Mouse (Mus musculus) neural tube, embryonic 14.5 days (tissue): ENCODE measurements around the gene Mrpl9. TPM values are rescaled to one million over a fixed set of nuclear protein-coding genes. Genes with fewer than 3 reads are reported as not detected.
A peak's percentile ranks its signal among the peaks of the same experiment; 100 is the strongest.

ENCODE experiments used
- ATAC-seq: fragments of 200-750 bp; cut with Nextera tagmentation; 2 replicates; pipeline ENCODE4 v1.8.0; 2017; ENCODE audit warnings: low read depth, mild to moderate bottlenecking, moderate TSS enrichment, moderate library complexity
- H3K27ac ChIP-seq: fragments of 300-500 bp; sonication (generic); 2 replicates; pipeline ENCODE4 v1.5.1; 2014; ENCODE audit warnings: low read depth, mild to moderate bottlenecking, control low read depth, low read length, moderate library complexity, mixed read lengths
- H3K27me3 ChIP-seq: fragments of 300-500 bp; sonication (generic); 2 replicates; pipeline ENCODE4 v1.6.1; 2014; ENCODE audit warnings: low read length; ENCODE audit not compliant: control insufficient read depth, insufficient read depth
- H3K36me3 ChIP-seq: fragments of 300-500 bp; sonication (generic); 2 replicates; pipeline ENCODE4 v1.6.1; 2014; ENCODE audit warnings: low read length, mixed read lengths; ENCODE audit not compliant: control insufficient read depth, insufficient read depth
- H3K4me1 ChIP-seq: fragments of 300-500 bp; sonication (generic); 2 replicates; pipeline ENCODE4 v1.6.1; 2014; ENCODE audit warnings: low read length; ENCODE audit not compliant: control insufficient read depth, insufficient read depth
- H3K4me2 ChIP-seq: fragments of 300-500 bp; sonication (generic); 2 replicates; pipeline ENCODE4 v1.6.1; 2014; ENCODE audit warnings: mild to moderate bottlenecking, low read depth, low read length, control low read depth
- H3K4me3 ChIP-seq: fragments of 300-500 bp; sonication (generic); 2 replicates; pipeline ENCODE4 v1.5.1; 2014; ENCODE audit warnings: low read depth, low read length, control low read depth, mixed read lengths
- H3K9ac ChIP-seq: fragments of 300-500 bp; sonication (generic); replicated peaks from 2 replicates; pipeline ENCODE4 v1.6.1; 2014; ENCODE audit warnings: low read depth, mild to moderate bottlenecking, control low read depth, low read length, mixed read lengths
- H3K9me3 ChIP-seq: fragments of 300-500 bp; sonication (generic); 2 replicates; pipeline ENCODE4 v1.6.1; 2016; ENCODE audit warnings: low read length; ENCODE audit not compliant: control insufficient read depth
- WGBS: fragments of 180-500 bp; shearing (Covaris S2); extraction: QIAGEN DNeasy Blood & Tissue Kit; methylation state at CpG from one replicate; pipeline ENCODE4 v1.1.7; 2014; 5-methylcytosine and 5-hydroxymethylcytosine counted together
- polyA plus RNA-seq: library from polyadenylated mRNA; unstranded; fragments of >200 nt; fragmentation: Nextera tagmentation; extraction: Ambion mirVana; gene quantifications from 2 replicates; pipeline ENCODE4 v1.2.1, GENCODE M21; 2014

Mrpl9 gene
- polyA plus RNA-seq, 1 experiment from 2014 or later = 59.5 TPM

GRCm38 (mm10) chr3:94405561-94405960, 37.6 kb upstream of the Mrpl9 start:
- Histone ChIP-seq H3K27me3 (no peaks in the 10 kb centered on the region), H3K4me3 (no peak overlapping the region), H3K9me3 (no peaks in the 10 kb centered on the region), H3K9ac (no peak overlapping the region), H3K36me3 (no peaks in the 10 kb centered on the region), H3K4me1 (no peaks in the 10 kb centered on the region), H3K4me2 (no peak overlapping the region), H3K27ac (no peak overlapping the region)
- no peak for ATAC-seq
- WGBS = 75% methylated on average over 4 of the region's 4 CpGs

- H3K4me1 ChIP-seq = peaks cover 3% of the 10 kb centered on the region; the same call in 1 of the 2 replicates
- H3K27ac ChIP-seq = peak overlapping the region; percentile 75
- no peaks in the 10 kb centered on the region for H3K27me3 ChIP-seq
- H3K4me2 ChIP-seq = peak overlapping the region; percentile 93
- peak overlapping the region; percentile 66 for H3K9ac ChIP-seq
- no peaks in the 10 kb centered on the region for H3K9me3 ChIP-seq
- WGBS = 6% methylated on average over 25 of the region's 25 CpGs
- peak; percentile 68 for ATAC-seq
- peak overlapping the region; percentile 65 for H3K4me3 ChIP-seq
- H3K36me3 ChIP-seq = no peaks in the 10 kb centered on the region
These were observed 30.6 kb upstream of the Mrpl9 start for GRCm38 (mm10) chr3:94412530-94412929.

GRCm38 (mm10) chr3:94413031-94413679, 30.0 kb upstream of the Mrpl9 start, which contains the start of gene Tdrkh:
Gene Tdrkh (plus strand): TSS chr3:94413273.
- H3K9ac ChIP-seq = peak within 1 kb of the TSS; percentile 66
- no peaks in the 10 kb centered on the region for H3K36me3 ChIP-seq
- 5% methylated on average over 52 of the region's 52 CpGs for WGBS
- ATAC-seq = peak; percentile 99
- H3K4me2 ChIP-seq = peak within 1 kb of the TSS; percentile 93
- H3K9me3 ChIP-seq = no peaks in the 10 kb centered on the region
- H3K4me1 ChIP-seq = peaks cover 3% of the 10 kb centered on the region; the same call in 1 of the 2 replicates
- H3K27me3 ChIP-seq = no peaks in the 10 kb centered on the region
- H3K4me3 ChIP-seq = peak within 1 kb of the TSS; percentile 65
- peak within 1 kb of the TSS; percentile 75 for H3K27ac ChIP-seq

GRCm38 (mm10) chr3:94430980-94431379, 12.1 kb upstream of the Mrpl9 start:
- Histone ChIP-seq H3K9ac (no peak overlapping the region), H3K4me1 (no peaks in the 10 kb centered on the region), H3K36me3 (peaks cover 14% of the 10 kb centered on the region), H3K27me3 (no peaks in the 10 kb centered on the region), H3K4me2 (no peak overlapping the region), H3K4me3 (no peak overlapping the region), H3K9me3 (no peaks in the 10 kb centered on the region), H3K27ac (no peak overlapping the region)
- 86% methylated on average over 2 of the region's 2 CpGs for whole genome bisulfite sequencing
- ATAC-seq = no peak

- Histone ChIP-seq H3K4me3 (no peak overlapping the region), H3K4me2 (no peak overlapping the region), H3K9me3 (no peaks in the 10 kb centered on the region), H3K27ac (no peak overlapping the region), H3K4me1 (no peaks in the 10 kb centered on the region), H3K27me3 (no peaks in the 10 kb centered on the region), H3K9ac (no peak overlapping the region), H3K36me3 (peaks cover 9% of the 10 kb centered on the region; the same call in 1 of the 2 replicates)
- 94% methylated on average over 2 of the region's 2 CpGs for WGBS
- ATAC-seq = no peak
These were observed 8.8 kb upstream of the Mrpl9 start for GRCm38 (mm10) chr3:94434305-94434704.

- WGBS = 81% methylated on average over 9 of the region's 9 CpGs
- Histone ChIP-seq H3K4me1 (no peaks in the 10 kb centered on the region), H3K27me3 (no peaks in the 10 kb centered on the region; the same call in 1 of the 2 replicates), H3K9me3 (no peaks in the 10 kb centered on the region), H3K4me2 (no peak overlapping the region), H3K36me3 (0 out of 2 replicates have a peak, but pooled peaks cover 5% of the 10 kb centered on the region), H3K4me3 (no peak overlapping the region), H3K9ac (no peak overlapping the region), H3K27ac (no peak overlapping the region)
- no peak for ATAC-seq
These were observed 6.7 kb upstream of the Mrpl9 start for GRCm38 (mm10) chr3:94436420-94436819.

GRCm38 (mm10) chr3:94441182-94441581, 1.9 kb upstream of the Mrpl9 start:
- 41% methylated on average over 3 of the region's 3 CpGs for WGBS
- no peaks in the 10 kb centered on the region for H3K4me1 ChIP-seq
- H3K36me3 ChIP-seq = peaks cover 8% of the 10 kb centered on the region; the same call in 1 of the 2 replicates
- H3K9ac ChIP-seq = no peak overlapping the region
- H3K9me3 ChIP-seq = no peaks in the 10 kb centered on the region
- H3K4me2 ChIP-seq = no peak overlapping the region
- no peak overlapping the region for H3K27ac ChIP-seq
- no peak for ATAC-seq
- no peak overlapping the region for H3K4me3 ChIP-seq
- no peaks in the 10 kb centered on the region; the same call in 1 of the 2 replicates for H3K27me3 ChIP-seq

- Histone ChIP-seq H3K27me3 (no peaks in the 10 kb centered on the region; the same call in 1 of the 2 replicates), H3K36me3 (peaks cover 24% of the 10 kb centered on the region), H3K27ac (peak within 1 kb of the TSS; percentile 52; the same call in 1 of the 2 replicates), H3K9ac (peak within 1 kb of the TSS; percentile 78), H3K4me2 (peak within 1 kb of the TSS; percentile 77), H3K4me3 (peak within 1 kb of the TSS; percentile 83), H3K4me1 (no peaks in the 10 kb centered on the region), H3K9me3 (no peaks in the 10 kb centered on the region)
- 1% methylated on average over 24 of the region's 24 CpGs for WGBS
- ATAC-seq = no peak
These were observed 463 bp downstream of the Mrpl9 start, which contains the start of gene Oaz3 for GRCm38 (mm10) chr3:94443597-94443964. Gene Oaz3 (minus strand): TSS chr3:94443915.

GRCm38 (mm10) chr3:94449377-94449776, 6.3 kb downstream of the Mrpl9 start:
- Histone ChIP-seq H3K27ac (no peak overlapping the region), H3K27me3 (no peaks in the 10 kb centered on the region), H3K36me3 (peaks cover 24% of the 10 kb centered on the region), H3K4me1 (no peaks in the 10 kb centered on the region), H3K4me2 (no peak overlapping the region), H3K9me3 (no peaks in the 10 kb centered on the region), H3K4me3 (no peak overlapping the region), H3K9ac (no peak overlapping the region)
- WGBS = 94% methylated on average over 2 of the region's 2 CpGs
- ATAC-seq = no peak
